Mouse (Mus musculus) spleen, adult 2 months (tissue): ENCODE measurements around the gene Zfp771.

ENCODE experiments used
- CTCF ChIP-seq: fragments of 200-500 bp; IDR thresholded peaks from 2 replicates; pipeline ENCODE4 v1.5.1; 2011; ENCODE audit warnings: mild to moderate bottlenecking, inconsistent platforms; ENCODE audit not compliant: insufficient read depth, insufficient read length, insufficient replicate concordance; ENCODE audit errors: extremely low read depth
- POLR2A ChIP-seq: fragments of 200-500 bp; IDR thresholded peaks from 2 replicates; pipeline ENCODE4 v1.6.1; 2011; ENCODE audit warnings: low read depth, low read length, inconsistent platforms

- no peak for TF ChIP-seq POLR2A
- TF ChIP-seq CTCF: no peak
Measured at GRCm38 (mm10) chr7:127223106-127223505, 21.0 kb upstream of the Zfp771 start.
